Mouse (Mus musculus) liver, embryonic 16.5 days (tissue): ENCODE results near the gene Prrt2. TPM values are rescaled to one million over a fixed set of nuclear protein-coding genes. Genes with fewer than 3 reads are reported as not detected.

Experiments
- ATAC-seq: fragments of 200-750 bp; cut with Nextera tagmentation; 2 replicates; pipeline ENCODE4 v1.8.0; 2017; ENCODE audit warnings: low read depth, mild to moderate bottlenecking, moderate number of reproducible peaks, moderate library complexity
- H3K27ac ChIP-seq: fragments of 300-500 bp; sonication (generic); 2 replicates; pipeline ENCODE4 v1.5.1; 2014; ENCODE audit warnings: mild to moderate bottlenecking, low read length
- H3K27me3 ChIP-seq: fragments of 300-500 bp; sonication (generic); 2 replicates; pipeline ENCODE4 v1.6.1; 2014; ENCODE audit warnings: low read depth, low read length, mixed read lengths; ENCODE audit not compliant: control insufficient read depth, insufficient read depth
- H3K36me3 ChIP-seq: fragments of 300-500 bp; sonication (generic); 2 replicates; pipeline ENCODE4 v1.6.1; 2014; ENCODE audit warnings: mild to moderate bottlenecking; ENCODE audit not compliant: control insufficient read depth, insufficient read depth
- H3K4me1 ChIP-seq: fragments of 300-500 bp; sonication (generic); 2 replicates; pipeline ENCODE4 v1.6.1; 2014; ENCODE audit warnings: low read depth, low read length, mixed read lengths; ENCODE audit not compliant: control insufficient read depth
- H3K4me2 ChIP-seq: fragments of 300-500 bp; sonication (generic); 2 replicates; pipeline ENCODE4 v1.6.1; 2014; ENCODE audit warnings: low read depth, low read length, mixed read lengths
- H3K4me3 ChIP-seq: fragments of 300-500 bp; sonication (generic); 2 replicates; pipeline ENCODE4 v1.5.1; 2014; ENCODE audit warnings: low read depth, mild to moderate bottlenecking, low read length
- H3K9ac ChIP-seq: fragments of 300-500 bp; sonication (generic); 2 replicates; pipeline ENCODE4 v1.6.1; 2014; ENCODE audit warnings: low read depth, low read length
- H3K9me3 ChIP-seq: fragments of 300-500 bp; sonication (generic); replicated peaks from 2 replicates; pipeline ENCODE4 v1.6.1; 2016; ENCODE audit warnings: low read length; ENCODE audit not compliant: control insufficient read depth
- WGBS: fragments of 180-500 bp; shearing (Covaris S2); extraction: QIAGEN DNeasy Blood & Tissue Kit; methylation state at CpG from one replicate; pipeline ENCODE4 v1.1.7; 2014; ENCODE audit not compliant: insufficient replicate concordance; 5-methylcytosine and 5-hydroxymethylcytosine counted together
- polyA plus RNA-seq: library from polyadenylated mRNA; unstranded; fragments of >200 nt; fragmentation: Nextera tagmentation; extraction: Ambion mirVana; gene quantifications from 2 replicates; pipeline ENCODE4 v1.2.1, GENCODE M21; 2015

Prrt2 gene
- polyA plus RNA-seq, 1 experiment from 2014 or later = 0.24 TPM

GRCm38 (mm10) chr7:127016486-127016938 lies 4.5 kb downstream of the Prrt2 start:
- peak overlapping the region; percentile 96 for H3K27ac ChIP-seq
- H3K36me3 ChIP-seq = peaks cover 9% of the 10 kb centered on the region; the same call in 1 of the 2 replicates
- no peaks in the 10 kb centered on the region for H3K9me3 ChIP-seq
- peak overlapping the region; percentile 95 for H3K9ac ChIP-seq
- ATAC-seq = peak; percentile 59
- peak overlapping the region; percentile 87 for H3K4me3 ChIP-seq
- WGBS = 0% methylated on average over 22 of the region's 22 CpGs
- peaks cover 45% of the 10 kb centered on the region for H3K4me1 ChIP-seq
- H3K27me3 ChIP-seq = no peaks in the 10 kb centered on the region
- peak overlapping the region; percentile 80 for H3K4me2 ChIP-seq

DNA sequence TGATC lies 4.7 kb downstream of the Prrt2 start, which contains the start of gene Pagr1b:
Pagr1b (minus strand) TSS at position 4 of the 5 bp plus-strand sequence.
- Histone ChIP-seq H3K4me3 (peak within 1 kb of the TSS; percentile 87), H3K4me1 (peaks cover 42% of the 10 kb centered on the region), H3K9ac (peak within 1 kb of the TSS; percentile 95), H3K27me3 (no peaks in the 10 kb centered on the region), H3K9me3 (no peaks in the 10 kb centered on the region), H3K4me2 (peak within 1 kb of the TSS; percentile 80), H3K27ac (peak within 1 kb of the TSS; percentile 96), H3K36me3 (peaks cover 9% of the 10 kb centered on the region; the same call in 1 of the 2 replicates)
- ATAC-seq = no peak

- H3K36me3 ChIP-seq = peaks cover 9% of the 10 kb centered on the region; the same call in 1 of the 2 replicates
- H3K4me3 ChIP-seq = peak overlapping the region; percentile 87
- H3K4me1 ChIP-seq = peaks cover 40% of the 10 kb centered on the region
- peak overlapping the region; percentile 96 for H3K27ac ChIP-seq
- H3K27me3 ChIP-seq = no peaks in the 10 kb centered on the region
- H3K9ac ChIP-seq = peak overlapping the region; percentile 95
- H3K9me3 ChIP-seq = no peaks in the 10 kb centered on the region
- peak; percentile 49 for ATAC-seq
- 2% methylated on average over 9 of the region's 10 CpGs for WGBS
- H3K4me2 ChIP-seq = peak overlapping the region; percentile 80
Measured at GRCm38 (mm10) chr7:127016081-127016480, 4.9 kb downstream of the Prrt2 start.

- no peak overlapping the region for H3K4me2 ChIP-seq
- no peak overlapping the region for H3K27ac ChIP-seq
- H3K36me3 ChIP-seq = peaks cover 9% of the 10 kb centered on the region; the same call in 1 of the 2 replicates
- H3K9me3 ChIP-seq = no peaks in the 10 kb centered on the region
- peaks cover 39% of the 10 kb centered on the region for H3K4me1 ChIP-seq
- H3K27me3 ChIP-seq = no peaks in the 10 kb centered on the region
- H3K9ac ChIP-seq = no peak overlapping the region
- no peak for ATAC-seq
- WGBS = 86% methylated on average over 12 of the region's 12 CpGs
- H3K4me3 ChIP-seq = no peak overlapping the region
Measured at GRCm38 (mm10) chr7:127014993-127015392, 6.0 kb downstream of the Prrt2 start.

DNA sequence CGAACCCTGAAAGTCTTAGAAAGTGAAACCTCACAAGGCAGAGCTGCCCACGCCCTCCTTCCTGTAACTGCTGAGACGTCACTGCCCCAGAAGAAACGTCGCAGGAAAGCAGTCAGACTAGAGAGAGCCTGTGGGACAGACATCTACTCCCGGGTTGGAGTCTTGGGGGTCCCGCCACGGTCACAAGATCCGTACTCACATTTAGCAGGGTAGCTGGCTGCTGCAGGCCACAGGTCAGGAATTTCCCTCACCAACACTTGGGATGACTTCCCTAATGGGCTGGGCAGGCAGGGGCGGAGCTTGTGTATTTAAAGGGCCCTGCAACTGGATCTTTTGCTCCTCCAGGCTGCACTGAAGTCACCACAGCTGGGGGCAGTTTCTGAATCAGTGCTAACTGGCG lies 6.7 kb downstream of the Prrt2 start, which contains the start of gene Mvp:
Mvp (minus strand) TSS at position 302 of the 400 bp plus-strand sequence.
- Histone ChIP-seq H3K4me3 (peak within 1 kb of the TSS; percentile 73), H3K9me3 (no peaks in the 10 kb centered on the region), H3K4me2 (peak within 1 kb of the TSS; percentile 81), H3K36me3 (peaks cover 9% of the 10 kb centered on the region; the same call in 1 of the 2 replicates), H3K27ac (peak within 1 kb of the TSS; percentile 81), H3K4me1 (peaks cover 43% of the 10 kb centered on the region), H3K27me3 (no peaks in the 10 kb centered on the region), H3K9ac (peak within 1 kb of the TSS; percentile 70)
- ATAC-seq = no peak
- 16% methylated on average over 11 of the region's 11 CpGs for WGBS

GRCm38 (mm10) chr7:127013385-127013784 lies 7.6 kb downstream of the Prrt2 start:
- ATAC-seq = no peak
- H3K9me3 ChIP-seq = no peaks in the 10 kb centered on the region
- 77% methylated on average over 6 of the region's 6 CpGs for WGBS
- H3K9ac ChIP-seq = no peak overlapping the region
- H3K27me3 ChIP-seq = no peaks in the 10 kb centered on the region
- H3K4me2 ChIP-seq = peak overlapping the region; percentile 81
- H3K27ac ChIP-seq = no peak overlapping the region
- peaks cover 9% of the 10 kb centered on the region; the same call in 1 of the 2 replicates for H3K36me3 ChIP-seq
- peak overlapping the region; percentile 73; the same call in 1 of the 2 replicates for H3K4me3 ChIP-seq
- H3K4me1 ChIP-seq = peaks cover 53% of the 10 kb centered on the region

DNA sequence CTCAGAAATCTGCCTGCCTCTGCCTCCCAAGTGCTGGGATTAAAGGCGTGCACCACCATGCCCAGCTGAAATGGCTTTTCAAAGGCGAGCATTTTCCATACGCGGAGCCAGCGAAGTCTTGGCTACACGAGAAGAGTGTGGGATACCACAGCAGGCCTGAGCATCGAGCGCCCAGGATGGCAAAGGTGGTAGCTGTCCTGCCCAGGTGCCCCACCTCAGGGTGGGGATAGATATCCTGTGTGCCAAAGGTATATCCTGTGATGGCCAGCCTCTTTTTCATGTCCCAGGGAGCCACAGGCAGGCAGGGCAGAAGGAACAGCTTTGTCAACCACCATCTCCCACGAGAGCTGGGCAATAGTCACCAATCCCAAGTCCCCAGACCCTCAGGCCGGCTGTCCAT lies 8.2 kb downstream of the Prrt2 start:
- H3K4me1 ChIP-seq = peaks cover 53% of the 10 kb centered on the region

GRCm38 (mm10) chr7:127012374-127012773 lies 8.6 kb downstream of the Prrt2 start:
- Histone ChIP-seq H3K4me1 (peaks cover 51% of the 10 kb centered on the region), H3K36me3 (peaks cover 9% of the 10 kb centered on the region; the same call in 1 of the 2 replicates), H3K4me3 (no peak overlapping the region), H3K27ac (no peak overlapping the region), H3K9ac (no peak overlapping the region), H3K9me3 (no peaks in the 10 kb centered on the region), H3K4me2 (no peak overlapping the region), H3K27me3 (no peaks in the 10 kb centered on the region)
- no peak for ATAC-seq
- WGBS = 77% methylated on average over 6 of the region's 6 CpGs

More for the DNA sequence above, 8.2 kb downstream of the Prrt2 start:
- Histone ChIP-seq H3K36me3 (peaks cover 9% of the 10 kb centered on the region; the same call in 1 of the 2 replicates), H3K9ac (no peak overlapping the region), H3K4me2 (no peak overlapping the region), H3K27ac (no peak overlapping the region), H3K4me3 (no peak overlapping the region), H3K9me3 (no peaks in the 10 kb centered on the region), H3K27me3 (no peaks in the 10 kb centered on the region)
- no peak for ATAC-seq
- WGBS = 86% methylated on average over 10 of the region's 10 CpGs

DNA sequence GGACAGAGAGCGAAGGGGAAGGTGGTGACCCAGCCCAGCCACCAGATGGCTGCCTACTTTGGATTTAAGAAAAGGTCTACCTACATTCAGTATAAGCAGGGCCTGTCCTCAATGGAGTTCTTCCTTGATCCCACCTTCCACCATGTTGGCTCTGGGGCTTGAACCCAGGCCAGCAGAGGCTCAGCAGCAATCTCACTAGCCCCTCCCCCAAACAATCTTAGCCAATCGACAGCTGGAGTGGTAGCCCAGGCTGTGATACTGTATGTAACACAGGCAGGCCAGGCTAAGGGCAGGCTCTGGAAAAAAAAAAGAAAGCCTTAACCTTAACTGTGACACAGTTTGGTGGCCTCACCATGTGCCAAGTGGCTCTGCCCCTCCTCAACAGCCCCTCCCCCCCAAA lies 9.3 kb downstream of the Prrt2 start:
- H3K27ac ChIP-seq = no peak overlapping the region

More for the DNA sequence above, 9.3 kb downstream of the Prrt2 start:
- 71% methylated on average over 2 of the region's 2 CpGs for WGBS
- Histone ChIP-seq H3K27me3 (no peaks in the 10 kb centered on the region), H3K36me3 (peaks cover 9% of the 10 kb centered on the region; the same call in 1 of the 2 replicates), H3K4me3 (no peak overlapping the region), H3K9me3 (no peaks in the 10 kb centered on the region), H3K4me2 (no peak overlapping the region), H3K4me1 (peaks cover 50% of the 10 kb centered on the region), H3K9ac (no peak overlapping the region)
- ATAC-seq = no peak
